Mouse (Mus musculus): ENCODE measurements around the gene Pigo. TPM values are rescaled to one million over a fixed set of nuclear protein-coding genes. Genes with fewer than 3 reads are reported as not detected.

Pigo gene
- 10 to 100 TPM in 21 of 26 experiments, 1 to 10 TPM in 5; 5.2 to 38.0 (median 19.7) TPM for total RNA-seq (2018; cell fraction: chromatin; rRNA removed)
- 1 to 10 TPM; 3.6 to 7.9 (median 5.3) TPM for total RNA-seq (2018; cell fraction: cytosol; rRNA removed)
- total RNA-seq (2018; cell fraction: nucleus; rRNA removed): 10 to 100 TPM in 25 of 26 experiments, 1 to 10 TPM in 1; 6.2 to 33.9 (median 18.6) TPM
- polyA plus RNA-seq (2018): 2.5 to 5.6 TPM (median 4.2 TPM) in 3 replicates

- WGBS (ENCODE audit: missing documents): 8% methylated on average over 42 of the region's 42 CpGs
- peaks cover 31% of the 10 kb centered on the region for H3K36me3 ChIP-seq (ENCODE audit: inconsistent target)
- no peaks in the 10 kb centered on the region for H3K79me2 ChIP-seq (ENCODE audit: inconsistent target)
- H3K27ac ChIP-seq: peak within 1 kb of the TSS; percentile 52
- peak within 1 kb of the TSS; percentile 58 for H3K4me3 ChIP-seq (ENCODE audit: inconsistent target)
Observed at GRCm38 (mm10) chr4:43025084-43025960, at the start of gene Pigo. Gene Pigo (minus strand): TSS chr4:43025819.

- Histone ChIP-seq H3K4me3 (ENCODE audit: inconsistent target) (no peak overlapping the region), H3K79me2 (ENCODE audit: inconsistent target) (no peaks in the 10 kb centered on the region), H3K27ac (no peak overlapping the region), H3K36me3 (ENCODE audit: inconsistent target) (no peaks in the 10 kb centered on the region)
Observed at GRCm38 (mm10) chr4:43074923-43075322, 49.3 kb upstream of the Pigo start.

GRCm38 (mm10) chr4:43065471-43065870 lies 39.9 kb upstream of the Pigo start:
- H3K36me3 ChIP-seq (ENCODE audit: inconsistent target): no peaks in the 10 kb centered on the region
- H3K79me2 ChIP-seq (ENCODE audit: inconsistent target): no peaks in the 10 kb centered on the region
- 97% methylated on average over 4 of the region's 4 CpGs for WGBS (ENCODE audit: missing documents)
- no peak overlapping the region for H3K27ac ChIP-seq
- no peak overlapping the region for H3K4me3 ChIP-seq (ENCODE audit: inconsistent target)

- no peaks in the 10 kb centered on the region for H3K79me2 ChIP-seq (ENCODE audit: inconsistent target)
- 81% methylated on average over 3 of the region's 3 CpGs for WGBS (ENCODE audit: missing documents)
Observed at GRCm38 (mm10) chr4:43060286-43060685, 34.7 kb upstream of the Pigo start.

GRCm38 (mm10) chr4:43059697-43060096 lies 34.1 kb upstream of the Pigo start:
- WGBS (ENCODE audit: missing documents): 30% methylated on average over 3 of the region's 3 CpGs
- H3K79me2 ChIP-seq (ENCODE audit: inconsistent target): no peaks in the 10 kb centered on the region
- H3K4me3 ChIP-seq (ENCODE audit: inconsistent target): no peak overlapping the region
- no peak overlapping the region for H3K27ac ChIP-seq
- no peaks in the 10 kb centered on the region for H3K36me3 ChIP-seq (ENCODE audit: inconsistent target)

More at GRCm38 (mm10) chr4:43060286-43060685, 34.7 kb upstream of the Pigo start:
- no peak overlapping the region for H3K27ac ChIP-seq
- H3K36me3 ChIP-seq (ENCODE audit: inconsistent target): no peaks in the 10 kb centered on the region
- no peak overlapping the region for H3K4me3 ChIP-seq (ENCODE audit: inconsistent target)

GRCm38 (mm10) chr4:43058753-43059654 lies 33.4 kb upstream of the Pigo start, which contains the start of gene Unc13b:
Gene Unc13b (plus strand): TSS chr4:43058953.
- 2% methylated on average over 84 of the region's 90 CpGs for WGBS (ENCODE audit: missing documents)
- H3K4me3 ChIP-seq (ENCODE audit: inconsistent target): no peak within 1 kb of the TSS
- no peaks in the 10 kb centered on the region for H3K36me3 ChIP-seq (ENCODE audit: inconsistent target)
- no peak within 1 kb of the TSS for H3K27ac ChIP-seq
- H3K79me2 ChIP-seq (ENCODE audit: inconsistent target): no peaks in the 10 kb centered on the region

- Histone ChIP-seq H3K4me3 (ENCODE audit: inconsistent target) (no peak overlapping the region), H3K36me3 (ENCODE audit: inconsistent target) (no peaks in the 10 kb centered on the region), H3K79me2 (ENCODE audit: inconsistent target) (no peaks in the 10 kb centered on the region), H3K27ac (no peak overlapping the region)
- WGBS (ENCODE audit: missing documents): 26% methylated on average over 8 of the region's 8 CpGs
Observed at GRCm38 (mm10) chr4:43058392-43058752, 32.8 kb upstream of the Pigo start.

GRCm38 (mm10) chr4:43057654-43058053 lies 32.0 kb upstream of the Pigo start:
- Histone ChIP-seq H3K36me3 (ENCODE audit: inconsistent target) (no peaks in the 10 kb centered on the region), H3K79me2 (ENCODE audit: inconsistent target) (no peaks in the 10 kb centered on the region), H3K4me3 (ENCODE audit: inconsistent target) (no peak overlapping the region), H3K27ac (no peak overlapping the region)
- 90% methylated on average over 5 of the region's 5 CpGs for WGBS (ENCODE audit: missing documents)

GRCm38 (mm10) chr4:43052627-43053026 lies 27.0 kb upstream of the Pigo start:
- no peaks in the 10 kb centered on the region for H3K36me3 ChIP-seq (ENCODE audit: inconsistent target)
- H3K4me3 ChIP-seq (ENCODE audit: inconsistent target): no peak overlapping the region
- WGBS (ENCODE audit: missing documents): 11% methylated on average over 4 of the region's 4 CpGs
- H3K79me2 ChIP-seq (ENCODE audit: inconsistent target): no peaks in the 10 kb centered on the region
- no peak overlapping the region for H3K27ac ChIP-seq

- WGBS (ENCODE audit: missing documents): 4% methylated on average over 5 of the region's 5 CpGs
- H3K36me3 ChIP-seq (ENCODE audit: inconsistent target): no peaks in the 10 kb centered on the region
- no peaks in the 10 kb centered on the region; the same call in 1 of the 2 replicates for H3K79me2 ChIP-seq (ENCODE audit: inconsistent target)
- H3K4me3 ChIP-seq (ENCODE audit: inconsistent target): no peak overlapping the region
- H3K27ac ChIP-seq: no peak overlapping the region
Observed at GRCm38 (mm10) chr4:43047231-43047630, 21.6 kb upstream of the Pigo start.

GRCm38 (mm10) chr4:43046607-43047006 lies 21.0 kb upstream of the Pigo start:
- no peaks in the 10 kb centered on the region for H3K36me3 ChIP-seq (ENCODE audit: inconsistent target)
- H3K4me3 ChIP-seq (ENCODE audit: inconsistent target): peak overlapping the region; percentile 62; the same call in 1 of the 2 replicates
- H3K79me2 ChIP-seq (ENCODE audit: inconsistent target): no peaks in the 10 kb centered on the region; the same call in 1 of the 2 replicates
- WGBS (ENCODE audit: missing documents): 52% methylated on average over 5 of the region's 5 CpGs
- H3K27ac ChIP-seq: no peak overlapping the region

- 2% methylated on average over 33 of the region's 33 CpGs for WGBS (ENCODE audit: missing documents)
- Histone ChIP-seq H3K27ac (peak within 1 kb of the TSS; percentile 96), H3K79me2 (ENCODE audit: inconsistent target) (no peaks in the 10 kb centered on the region; the same call in 1 of the 2 replicates), H3K36me3 (ENCODE audit: inconsistent target) (no peaks in the 10 kb centered on the region), H3K4me3 (ENCODE audit: inconsistent target) (peak within 1 kb of the TSS; percentile 62)
Observed at GRCm38 (mm10) chr4:43045659-43046302, 20.2 kb upstream of the Pigo start, which contains the start of gene Fam214b. Gene Fam214b (minus strand): TSS chr4:43046220.

- Histone ChIP-seq H3K27ac (peak overlapping the region; percentile 96), H3K36me3 (ENCODE audit: inconsistent target) (no peaks in the 10 kb centered on the region), H3K79me2 (ENCODE audit: inconsistent target) (no peaks in the 10 kb centered on the region; the same call in 1 of the 2 replicates), H3K4me3 (ENCODE audit: inconsistent target) (peak overlapping the region; percentile 62)
- WGBS (ENCODE audit: missing documents): 8% methylated on average over 13 of the region's 13 CpGs
Observed at GRCm38 (mm10) chr4:43045285-43045658, 19.7 kb upstream of the Pigo start.

GRCm38 (mm10) chr4:43044673-43045072 lies 19.1 kb upstream of the Pigo start:
- H3K36me3 ChIP-seq (ENCODE audit: inconsistent target): no peaks in the 10 kb centered on the region
- H3K27ac ChIP-seq: peak overlapping the region; percentile 96
- WGBS (ENCODE audit: missing documents): 7% methylated on average over 4 of the region's 4 CpGs

More at GRCm38 (mm10) chr4:43044673-43045072, 19.1 kb upstream of the Pigo start:
- H3K4me3 ChIP-seq (ENCODE audit: inconsistent target): peak overlapping the region; percentile 62
- peaks cover 2% of the 10 kb centered on the region for H3K79me2 ChIP-seq (ENCODE audit: inconsistent target)

Data from macrophage (primary cell).